Mouse (Mus musculus) kidney, adult 8-10 months (tissue): ENCODE measurements around the gene Kdm3a.

Experiments used
- DNase-seq, 2 experiments: peaks; one replicate each; pipeline ENCODE4 v3.0.0; 2022

Gene Kdm3a

GRCm38 (mm10) chr6:71569025-71569424 is 63.8 kb downstream of the Kdm3a start:
- no peak for DNase-seq

- DNase-seq: no peak
Measured at GRCm38 (mm10) chr6:71568616-71569015, 64.2 kb downstream of the Kdm3a start.

GRCm38 (mm10) chr6:71556826-71557225 is 76.0 kb downstream of the Kdm3a start:
- peak; percentile 12 to 29 for DNase-seq

- no peak for DNase-seq
Measured at GRCm38 (mm10) chr6:71555507-71555951, 77.3 kb downstream of the Kdm3a start.

- DNase-seq: peak; percentile 96 to 98
Measured at GRCm38 (mm10) chr6:71543686-71544499, 88.9 kb downstream of the Kdm3a start, which contains the start of gene Chmp3. TSS of gene Chmp3 (plus strand) at chr6:71543797.
